Mouse (Mus musculus): ENCODE data around the gene Ccna2.

DNA sequence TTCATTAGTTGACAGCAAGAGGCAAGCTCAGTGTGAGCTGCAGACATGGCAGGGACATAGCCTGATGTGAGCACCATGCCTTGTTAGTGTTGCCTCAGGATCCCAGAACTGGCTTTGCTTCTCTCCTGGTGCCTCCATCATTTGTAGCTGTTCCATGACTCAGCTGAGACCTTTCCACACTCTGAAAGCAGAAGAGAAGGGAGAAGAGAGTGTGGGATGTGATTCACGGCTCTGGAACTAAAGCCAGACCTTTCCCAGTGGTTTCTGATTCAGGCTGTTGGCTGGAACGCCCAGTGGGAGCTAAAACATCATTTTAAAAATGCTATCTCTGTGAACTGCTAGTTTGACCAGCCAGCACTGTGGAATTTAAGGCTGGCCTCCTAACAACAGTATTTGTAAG, 31.2 kb downstream of the Ccna2 start:
- TF ChIP-seq POLR2A (IDR thresholded peaks at IDR 0.05; ENCODE audit: extremely low read depth, insufficient read depth, low read length) (no peak), CTCF (IDR thresholded peaks at IDR 0.05; ENCODE audit: low read depth, low read length) (no peak)
